Mouse (Mus musculus): ENCODE measurements around the gene Adgrl1. TPM values are rescaled to one million over a fixed set of nuclear protein-coding genes. Genes with fewer than 3 reads are reported as not detected.
"Not testable (repeated sequence)": the region's sequence is repeated elsewhere in the genome, so short reads cannot be mapped to it uniquely, and the experiment has no call there.

Adgrl1 gene
- total RNA-seq, 2 experiments from 2014 or later, result 33.6 to 37.6 TPM

GRCm38 (mm10) chr8:83954749-83955105, 54.8 kb downstream of the Adgrl1 start:
- no peak for DNase-seq (ENCODE audit: low spot score in 2 of 2)

GRCm38 (mm10) chr8:83955106-83955957, 55.4 kb downstream of the Adgrl1 start, which contains the start of the genes Gm10644 and Asf1b:
Gm10644 (minus strand) TSS chr8:83955205.
Asf1b (plus strand) TSS chr8:83955507.
- DNase-seq (ENCODE audit: low spot score in 2 of 2), result peak; percentile 88 to 97

- DNase-seq (ENCODE audit: low spot score in 2 of 2), result no peak
Observed at GRCm38 (mm10) chr8:83955958-83956218, 56.0 kb downstream of the Adgrl1 start.

- no peak for DNase-seq (ENCODE audit: low spot score in 2 of 2)
Observed at GRCm38 (mm10) chr8:83956789-83957188, 56.9 kb downstream of the Adgrl1 start.

- no peak for DNase-seq (ENCODE audit: low spot score in 2 of 2)
Observed at GRCm38 (mm10) chr8:83964015-83964765, 64.3 kb downstream of the Adgrl1 start.

- no peak for DNase-seq (ENCODE audit: low spot score in 2 of 2)
Observed at GRCm38 (mm10) chr8:83967701-83968100, 67.8 kb downstream of the Adgrl1 start.

GRCm38 (mm10) chr8:83971121-83971520, 71.2 kb downstream of the Adgrl1 start:
- no peak for DNase-seq (ENCODE audit: low spot score in 2 of 2)

- DNase-seq (ENCODE audit: low spot score in 2 of 2), result no peak
Observed at GRCm38 (mm10) chr8:83971661-83972060, 71.8 kb downstream of the Adgrl1 start.

GRCm38 (mm10) chr8:83972150-83973120, 72.5 kb downstream of the Adgrl1 start, which contains the start of gene Prkaca:
Prkaca (plus strand) TSS chr8:83972993.
- DNase-seq (ENCODE audit: low spot score in 2 of 2), result peak; percentile 92 to 97

- DNase-seq (ENCODE audit: low spot score in 2 of 2), result peak in 1 of 2 experiments; percentile 50
Observed at GRCm38 (mm10) chr8:83973161-83974031, 73.5 kb downstream of the Adgrl1 start.

- no peak for DNase-seq (ENCODE audit: low spot score in 2 of 2)
Observed at GRCm38 (mm10) chr8:83974521-83974920, 74.6 kb downstream of the Adgrl1 start.

GRCm38 (mm10) chr8:83976101-83976630, 76.3 kb downstream of the Adgrl1 start:
- DNase-seq (ENCODE audit: low spot score in 2 of 2), result no peak

GRCm38 (mm10) chr8:83976779-83977350, 77.0 kb downstream of the Adgrl1 start:
- DNase-seq (ENCODE audit: low spot score in 2 of 2), result no peak

GRCm38 (mm10) chr8:83977646-83978045, 77.7 kb downstream of the Adgrl1 start:
- no peak for DNase-seq (ENCODE audit: low spot score in 2 of 2)

GRCm38 (mm10) chr8:83978200-83978599, 78.3 kb downstream of the Adgrl1 start:
- no peak for DNase-seq (ENCODE audit: low spot score in 2 of 2)

GRCm38 (mm10) chr8:83980250-83980649, 80.3 kb downstream of the Adgrl1 start:
- no peak for DNase-seq (ENCODE audit: low spot score in 2 of 2)

- no peak for DNase-seq (ENCODE audit: low spot score in 2 of 2)
Observed at GRCm38 (mm10) chr8:83980845-83981244, 80.9 kb downstream of the Adgrl1 start.

GRCm38 (mm10) chr8:83981533-83981932, 81.6 kb downstream of the Adgrl1 start:
- DNase-seq (ENCODE audit: low spot score in 2 of 2), result no peak

GRCm38 (mm10) chr8:83982449-83982848, 82.5 kb downstream of the Adgrl1 start:
- no peak for DNase-seq (ENCODE audit: low spot score in 2 of 2)

GRCm38 (mm10) chr8:83983222-83983621, 83.3 kb downstream of the Adgrl1 start:
- not testable (repeated sequence) for DNase-seq (ENCODE audit: low spot score in 2 of 2)

Data from gastrocnemius, postnatal 4 days (tissue).